Mouse (Mus musculus) C3H10T1/2 (cell line): ENCODE results near the gene Ak7. TPM values are rescaled to one million over a fixed set of nuclear protein-coding genes. Genes with fewer than 3 reads are reported as not detected.

Experiments used
- polyA plus RNA-seq, 2 experiments: library from polyadenylated mRNA; unstranded; fragments of >200 nt; fragmentation: generic; extraction: Trizol; gene quantifications; one replicate each; pipeline ENCODE4 v1.2.1; 2012; ENCODE audit warnings: missing spikeins in 2 of 2

Ak7 gene
- under 1 TPM in 1 of 2 experiments, not detected in 1; 0.06 TPM for polyA plus RNA-seq

DNA sequence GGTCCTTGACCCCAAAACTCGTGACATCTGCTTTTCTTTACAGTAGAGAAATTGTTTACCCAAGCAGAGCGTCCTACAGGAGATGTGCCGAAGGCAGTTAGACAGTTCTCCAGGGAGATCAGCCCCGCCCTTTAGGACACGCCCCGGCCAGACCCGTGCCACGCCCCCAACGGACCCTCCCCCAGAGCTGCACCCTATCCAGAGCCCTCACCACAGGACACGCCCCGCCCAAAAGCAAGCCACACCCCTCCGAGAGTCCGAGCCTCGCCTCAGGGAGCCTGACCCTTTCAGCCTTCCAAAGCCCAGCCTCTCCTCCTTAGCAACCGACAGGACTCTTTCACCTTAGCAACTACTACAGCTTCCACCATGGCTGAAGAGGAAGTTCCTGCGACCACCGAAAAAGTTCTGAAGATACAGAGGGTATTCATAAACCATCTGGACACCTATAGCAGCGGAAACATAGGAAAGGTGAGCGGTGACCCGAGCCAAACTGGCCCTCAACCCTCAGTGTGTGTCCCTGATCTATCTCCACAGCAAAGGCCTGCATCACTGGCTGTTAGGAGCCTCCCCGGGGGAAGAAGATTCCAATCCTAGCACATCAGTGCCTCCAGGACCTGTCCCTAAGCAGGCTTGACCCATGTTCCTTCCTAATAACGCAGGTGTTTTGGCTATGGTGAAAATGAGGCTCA is at the start of gene Ak7:
Ak7 (plus strand) TSS at position 178 of the 689 bp plus-strand sequence.

GRCm38 (mm10) chr12:105683933-105684901 is 21.6 kb upstream of the Ak7 start, which contains the start of gene Gskip:
Gene Gskip (plus strand): TSS chr12:105684829.

DNA sequence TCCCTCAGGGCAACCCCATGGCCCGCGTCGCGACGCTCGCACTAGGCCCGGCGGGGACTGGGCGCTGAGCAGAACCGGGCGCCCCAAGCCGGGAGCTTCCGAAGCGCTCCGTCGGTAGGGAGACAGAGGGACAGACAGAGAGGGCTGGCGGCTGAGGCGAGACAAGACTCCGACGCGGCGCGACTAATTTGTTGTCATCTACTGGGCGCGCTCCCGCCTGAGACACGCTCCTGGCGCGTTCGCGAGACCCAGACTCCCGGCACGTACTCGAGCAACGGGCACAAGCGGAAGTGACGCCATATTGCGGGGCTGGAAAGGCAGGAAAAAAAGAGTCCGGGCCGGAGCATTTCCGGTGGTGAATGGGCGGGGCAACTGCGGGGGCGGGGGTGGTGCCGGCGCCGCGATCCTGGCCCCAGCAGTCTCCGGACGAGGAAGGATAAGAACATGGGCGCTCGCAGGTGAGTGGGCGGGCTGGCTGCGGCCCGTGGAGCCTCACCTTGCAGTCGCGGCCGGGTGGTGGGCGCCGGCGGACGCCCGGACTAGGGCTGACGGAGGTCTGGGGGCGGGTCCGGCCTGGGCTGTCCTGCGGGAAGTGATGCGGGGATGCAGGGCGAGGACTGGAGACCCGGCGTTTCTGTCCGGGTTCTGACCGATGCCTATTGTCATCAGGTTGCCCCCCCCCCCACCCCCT is 20.6 kb upstream of the Ak7 start, which contains the start of gene Atg2b:
Atg2b (minus strand) TSS at position 211 of the 691 bp plus-strand sequence.

DNA sequence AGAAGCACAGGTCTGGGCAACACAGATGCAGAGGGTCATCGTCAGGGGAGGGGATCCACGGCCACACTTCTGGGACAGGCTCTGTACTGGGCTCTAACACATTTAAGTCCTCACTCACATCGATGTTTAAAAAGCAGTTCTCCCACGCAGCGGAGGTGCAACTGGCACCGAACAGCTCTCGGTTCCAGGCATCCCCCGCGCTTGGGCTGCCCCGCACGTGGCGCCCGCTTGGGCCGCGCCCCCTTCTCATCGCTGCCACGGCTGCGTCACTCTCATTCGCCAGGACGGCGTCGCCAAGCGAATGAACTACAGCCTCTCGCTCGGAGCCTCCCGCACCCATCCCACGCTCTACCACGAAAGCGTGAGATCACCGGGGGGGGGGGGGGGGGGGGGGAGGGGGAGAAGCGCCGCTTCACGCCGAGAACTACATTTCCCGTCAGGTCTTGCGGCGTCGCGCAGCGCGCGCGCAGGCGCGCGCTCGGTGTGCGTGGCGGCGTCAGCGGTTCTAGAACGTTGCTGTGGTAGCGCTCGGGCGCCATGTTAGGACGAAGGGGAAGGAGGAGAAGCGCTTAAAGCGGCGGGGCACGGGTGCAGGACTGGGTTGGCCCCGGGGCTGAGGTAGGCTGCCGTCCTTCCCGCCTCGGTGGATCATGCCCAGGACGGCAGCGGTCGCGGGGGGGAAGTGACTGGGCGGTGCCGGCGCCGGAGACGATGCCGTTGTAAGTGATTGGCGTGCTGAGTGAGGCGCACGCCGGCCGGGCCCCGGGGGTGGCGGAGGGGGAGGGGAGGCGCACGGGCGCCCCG is 78.6 kb downstream of the Ak7 start, which contains the start of gene Papola:
Papola (plus strand) TSS at position 499 of the 804 bp plus-strand sequence.

Other genes with a start within 250 kb of the Ak7 start
- under 1 TPM; 0.72 to 0.89 TPM for gene Bdkrb2, start 142.8 kb upstream of the Ak7 start, polyA plus RNA-seq
- 10 to 100 TPM; 10.1 to 12.0 TPM for gene Bdkrb1, start 102.9 kb upstream of the Ak7 start, polyA plus RNA-seq
- gene Gskip, start 21.1 kb upstream of the Ak7 start, polyA plus RNA-seq: 10 to 100 TPM in 1 of 2 experiments, 1 to 10 TPM in 1; 2.3 to 12.2 TPM
- gene Atg2b, start 20.8 kb upstream of the Ak7 start, polyA plus RNA-seq: 10 to 100 TPM in 1 of 2 experiments, 1 to 10 TPM in 1; 3.2 to 14.6 TPM
- 10 to 100 TPM in 1 of 2 experiments, 1 to 10 TPM in 1; 4.3 to 24.6 TPM for gene Papola, start 78.7 kb downstream of the Ak7 start, polyA plus RNA-seq